Mouse (Mus musculus): ENCODE measurements at regions not wholly inside any gene's neighbourhood (a gene's known extent, or its start where the extent isn't known, plus 50 kb on each side); places are given as distances from the start of the nearest gene placed in this dataset.
"Not testable (repeated sequence)": the region's sequence is repeated elsewhere in the genome, so short reads cannot be mapped to it uniquely, and the experiment has no call there.

DNA sequence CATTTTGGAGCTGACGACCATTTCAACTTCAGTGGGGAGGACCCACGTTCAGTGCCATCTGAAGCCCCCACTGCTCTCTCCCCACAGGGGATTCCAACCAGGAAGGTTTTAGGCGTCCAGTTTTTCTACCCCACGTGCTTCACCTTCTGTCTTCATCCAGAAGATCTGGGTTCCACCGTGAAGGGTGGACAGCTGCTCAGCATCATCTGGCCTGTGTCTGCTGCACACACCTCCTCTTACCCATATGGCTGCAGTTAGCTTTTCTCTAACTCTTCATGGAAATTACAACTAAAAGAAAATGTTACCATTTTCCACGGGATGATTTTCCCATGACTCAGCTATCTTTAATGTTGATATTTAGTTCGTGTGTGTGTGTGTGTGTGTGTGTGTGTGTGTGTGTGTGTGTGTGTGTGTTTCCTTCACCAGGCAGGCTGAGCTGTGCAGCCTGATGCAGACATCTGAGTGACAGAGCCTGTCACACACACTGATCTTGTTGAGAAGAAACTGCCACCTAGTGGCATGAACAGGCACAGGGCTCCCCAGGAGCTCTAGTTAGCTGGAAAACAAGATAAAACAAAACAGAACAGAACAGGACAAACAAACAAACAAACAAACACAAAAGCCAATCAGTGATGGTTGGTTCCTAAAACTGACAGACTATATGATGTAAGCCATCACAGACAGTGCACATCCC lies 107.5 kb upstream of the Rasgrp1 start:
- 53% methylated on average over 7 of the region's 7 CpGs for WGBS
- no peaks in the 10 kb centered on the region for H3K36me3 ChIP-seq
- H3K27ac ChIP-seq (ENCODE audit: poor library complexity, severe bottlenecking): no peak overlapping the region
- no peak for ATAC-seq (ENCODE audit: insufficient number of reproducible peaks, low FRiP score)
- H3K4me2 ChIP-seq: no peak overlapping the region
- 0 out of 2 replicates have a peak, but pooled peaks cover 9% of the 10 kb centered on the region for H3K27me3 ChIP-seq (replicated peaks)
- H3K4me1 ChIP-seq (replicated peaks): 0 out of 2 replicates have a peak, but pooled peaks cover 4% of the 10 kb centered on the region
- no peaks in the 10 kb centered on the region for H3K9me3 ChIP-seq (replicated peaks)
- no peak overlapping the region for H3K4me3 ChIP-seq
- no peak overlapping the region for H3K9ac ChIP-seq

DNA sequence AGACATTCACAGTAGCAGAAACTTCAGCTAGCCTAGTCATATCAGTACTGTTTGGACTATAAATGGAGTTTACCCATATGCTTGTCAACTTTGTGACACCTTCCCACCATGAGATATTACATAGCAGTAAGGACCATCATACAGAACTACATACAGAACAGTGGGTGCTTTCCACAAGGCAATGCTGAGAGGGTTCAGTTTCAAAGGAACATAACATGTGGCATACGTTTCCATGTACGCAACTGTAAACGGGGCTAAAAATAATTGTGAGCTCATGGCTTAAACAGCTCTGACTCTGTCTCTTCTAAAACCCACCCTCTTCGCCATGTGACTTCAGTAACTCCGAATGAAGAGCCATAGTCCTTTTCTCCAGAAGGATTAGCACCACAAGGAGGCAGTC lies 109.0 kb upstream of the Rasgrp1 start:
- H3K9me3 ChIP-seq (replicated peaks): no peaks in the 10 kb centered on the region
- H3K9ac ChIP-seq: no peak overlapping the region
- peak overlapping the region; percentile 52 for H3K27ac ChIP-seq (ENCODE audit: poor library complexity, severe bottlenecking)
- ATAC-seq (ENCODE audit: insufficient number of reproducible peaks, low FRiP score): peak; percentile 64; the same call in 1 of the 2 replicates
- no peak overlapping the region for H3K4me2 ChIP-seq
- H3K27me3 ChIP-seq (replicated peaks): 0 out of 2 replicates have a peak, but pooled peaks cover 7% of the 10 kb centered on the region
- H3K4me1 ChIP-seq (replicated peaks): peaks cover 12% of the 10 kb centered on the region; the same call in 1 of the 2 replicates
- H3K36me3 ChIP-seq: no peaks in the 10 kb centered on the region
- H3K4me3 ChIP-seq: no peak overlapping the region
- WGBS: 32% methylated on average over 5 of the region's 5 CpGs

DNA sequence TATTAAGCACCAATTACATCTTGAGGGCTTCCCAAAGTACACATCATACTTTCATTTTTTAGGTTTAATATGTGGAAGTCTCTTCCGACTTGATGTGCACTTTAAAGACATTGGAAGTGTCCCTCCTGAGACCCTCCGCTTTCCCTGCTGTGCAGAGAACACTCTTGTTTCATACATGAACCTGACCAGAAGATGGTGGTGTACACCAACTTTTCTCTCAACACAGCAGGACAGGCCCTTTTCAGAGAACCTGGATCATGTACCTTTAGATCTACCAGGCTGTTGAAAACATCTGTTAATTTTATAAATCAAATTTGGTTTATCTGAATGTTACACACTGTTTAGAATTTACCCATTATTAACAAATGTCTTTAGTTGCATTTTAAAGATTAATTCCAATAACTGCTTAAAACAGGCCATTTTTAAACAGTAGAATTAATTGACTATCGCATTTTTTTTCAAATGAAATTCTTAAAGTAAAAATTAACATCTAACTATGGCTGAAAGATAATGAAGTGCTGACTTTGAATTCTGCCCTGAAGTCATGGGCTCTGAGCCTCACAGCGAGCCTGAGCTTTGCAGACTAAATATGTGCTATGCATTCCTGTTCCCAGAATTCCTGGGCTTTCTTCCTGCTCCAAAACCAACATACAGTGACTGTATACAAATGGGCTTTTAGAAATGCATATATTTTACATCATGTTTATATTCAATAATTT lies 112.4 kb upstream of the Rasgrp1 start:
- WGBS: 76% methylated on average over 4 of the region's 4 CpGs
- H3K4me3 ChIP-seq: no peak overlapping the region
- no peaks in the 10 kb centered on the region for H3K36me3 ChIP-seq
- H3K4me1 ChIP-seq (replicated peaks): peaks cover 12% of the 10 kb centered on the region; the same call in 1 of the 2 replicates
- no peak overlapping the region for H3K9ac ChIP-seq
- no peak overlapping the region for H3K4me2 ChIP-seq
- no peak overlapping the region for H3K27ac ChIP-seq (ENCODE audit: poor library complexity, severe bottlenecking)
- no peaks in the 10 kb centered on the region for H3K9me3 ChIP-seq (replicated peaks)
- no peak for ATAC-seq (ENCODE audit: insufficient number of reproducible peaks, low FRiP score)
- H3K27me3 ChIP-seq (replicated peaks): no peaks in the 10 kb centered on the region

DNA sequence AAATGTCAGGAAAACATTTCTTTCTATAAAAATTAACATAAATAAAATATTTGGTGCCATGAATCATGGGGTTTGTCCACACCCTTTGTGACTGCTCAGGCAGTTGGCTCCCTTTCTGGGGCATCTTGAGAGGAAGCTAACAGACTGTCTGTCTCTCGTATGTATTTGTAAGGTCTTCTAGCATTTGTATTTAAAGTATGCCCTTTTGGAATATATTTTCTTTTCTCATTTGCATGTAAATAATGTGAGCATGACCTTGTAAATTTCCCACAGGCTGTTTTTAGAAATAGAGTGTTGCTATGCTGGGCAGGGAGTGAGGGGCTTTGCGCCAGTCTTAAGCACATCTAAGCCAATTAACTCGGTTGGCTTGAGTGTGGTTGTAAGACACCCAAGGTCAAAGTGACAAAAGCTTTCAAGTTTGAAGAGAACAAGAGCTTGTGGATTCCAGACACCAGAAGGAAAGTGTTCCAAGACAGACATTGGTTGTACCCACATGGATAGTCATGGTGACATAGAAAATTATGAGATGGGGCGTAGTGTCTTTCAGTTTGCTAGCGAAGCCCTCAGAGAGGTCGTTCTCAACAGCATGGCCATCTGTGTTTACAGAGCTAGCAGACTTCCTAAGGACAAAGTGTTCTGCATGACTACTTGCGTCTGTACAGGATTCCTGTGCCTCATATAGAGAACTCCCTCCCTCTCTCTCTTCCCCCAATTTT lies 113.1 kb upstream of the Rasgrp1 start:
- H3K4me3 ChIP-seq: no peak overlapping the region

DNA sequence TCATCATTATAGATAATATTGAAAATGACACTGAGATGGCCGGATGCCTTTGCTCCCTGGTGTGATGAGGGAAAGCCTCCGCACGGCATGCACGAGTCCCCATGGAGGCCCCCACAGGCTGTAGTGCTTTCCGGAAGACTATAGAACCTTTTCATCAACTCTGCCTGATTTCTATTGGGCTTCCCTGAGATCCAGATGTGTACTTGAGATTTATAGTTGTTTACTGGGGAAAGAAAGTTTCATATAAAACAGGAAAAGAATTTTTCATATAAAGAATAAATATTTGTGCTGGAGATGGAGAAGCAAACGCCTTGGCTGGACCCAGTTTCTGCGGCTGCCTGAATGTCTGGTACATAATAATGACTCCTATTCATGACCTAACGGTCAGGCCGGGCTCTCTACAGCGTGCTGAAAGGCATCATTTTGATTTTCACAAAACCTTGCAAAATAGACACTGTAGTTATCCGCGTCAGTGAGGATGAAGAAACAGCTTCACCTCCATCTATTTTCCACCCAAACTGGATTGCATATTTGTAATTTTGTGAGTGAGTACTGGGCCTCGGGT lies 113.7 kb upstream of the Rasgrp1 start:
- Histone ChIP-seq H3K4me3 (no peak overlapping the region), H3K4me1 (replicated peaks) (peaks cover 10% of the 10 kb centered on the region; the same call in 1 of the 2 replicates), H3K27me3 (replicated peaks) (no peaks in the 10 kb centered on the region), H3K9me3 (replicated peaks) (no peaks in the 10 kb centered on the region), H3K27ac (ENCODE audit: poor library complexity, severe bottlenecking) (no peak overlapping the region), H3K9ac (no peak overlapping the region), H3K4me2 (no peak overlapping the region), H3K36me3 (no peaks in the 10 kb centered on the region)
- 79% methylated on average over 13 of the region's 13 CpGs for WGBS
- ATAC-seq (ENCODE audit: insufficient number of reproducible peaks, low FRiP score): no peak

More for the DNA sequence above, 113.1 kb upstream of the Rasgrp1 start:
- H3K9me3 ChIP-seq (replicated peaks): no peaks in the 10 kb centered on the region
- no peak for ATAC-seq (ENCODE audit: insufficient number of reproducible peaks, low FRiP score)
- no peak overlapping the region for H3K4me2 ChIP-seq
- H3K9ac ChIP-seq: no peak overlapping the region
- no peaks in the 10 kb centered on the region for H3K27me3 ChIP-seq (replicated peaks)
- peaks cover 12% of the 10 kb centered on the region; the same call in 1 of the 2 replicates for H3K4me1 ChIP-seq (replicated peaks)
- no peak overlapping the region for H3K27ac ChIP-seq (ENCODE audit: poor library complexity, severe bottlenecking)
- H3K36me3 ChIP-seq: no peaks in the 10 kb centered on the region
- WGBS: 67% methylated on average over 7 of the region's 7 CpGs

DNA sequence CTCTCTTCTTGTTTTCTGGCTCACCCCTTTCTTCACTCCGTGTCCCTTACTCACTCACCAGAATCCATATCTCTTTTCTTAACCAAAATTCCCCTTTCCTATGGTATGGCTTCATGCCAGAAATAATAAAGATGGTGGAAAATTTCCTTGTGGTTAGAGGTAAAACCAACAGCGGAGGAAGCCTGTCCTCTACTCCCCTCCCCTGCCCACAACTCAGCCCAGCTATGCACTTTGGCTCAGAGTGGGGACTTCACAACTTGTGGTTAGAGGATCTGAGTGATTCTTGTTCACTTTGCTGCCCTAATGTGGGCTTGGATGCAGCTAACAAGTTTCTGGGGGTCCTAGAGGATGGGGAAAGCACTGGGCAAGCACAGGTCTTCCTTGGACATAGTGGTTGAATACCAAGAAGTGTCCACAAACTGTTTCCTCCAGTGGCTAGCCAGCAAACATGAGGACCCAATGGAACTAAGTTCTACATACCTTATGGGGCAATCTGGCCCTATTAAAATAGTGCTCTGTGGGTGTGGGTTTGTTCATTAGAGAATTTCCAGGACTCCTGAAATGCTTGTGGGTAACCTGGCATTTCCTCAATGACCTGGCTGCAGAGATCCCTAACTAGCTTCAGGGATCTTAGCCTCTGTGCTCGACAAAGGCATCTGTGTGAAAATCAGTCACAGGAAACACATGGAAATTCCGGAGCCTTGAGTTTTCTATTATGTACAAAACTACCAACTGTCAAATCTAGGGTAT lies 118.9 kb upstream of the Rasgrp1 start:
- H3K9ac ChIP-seq: no peak overlapping the region
- WGBS: 58% methylated on average over 4 of the region's 4 CpGs
- H3K27me3 ChIP-seq (replicated peaks): no peaks in the 10 kb centered on the region

DNA sequence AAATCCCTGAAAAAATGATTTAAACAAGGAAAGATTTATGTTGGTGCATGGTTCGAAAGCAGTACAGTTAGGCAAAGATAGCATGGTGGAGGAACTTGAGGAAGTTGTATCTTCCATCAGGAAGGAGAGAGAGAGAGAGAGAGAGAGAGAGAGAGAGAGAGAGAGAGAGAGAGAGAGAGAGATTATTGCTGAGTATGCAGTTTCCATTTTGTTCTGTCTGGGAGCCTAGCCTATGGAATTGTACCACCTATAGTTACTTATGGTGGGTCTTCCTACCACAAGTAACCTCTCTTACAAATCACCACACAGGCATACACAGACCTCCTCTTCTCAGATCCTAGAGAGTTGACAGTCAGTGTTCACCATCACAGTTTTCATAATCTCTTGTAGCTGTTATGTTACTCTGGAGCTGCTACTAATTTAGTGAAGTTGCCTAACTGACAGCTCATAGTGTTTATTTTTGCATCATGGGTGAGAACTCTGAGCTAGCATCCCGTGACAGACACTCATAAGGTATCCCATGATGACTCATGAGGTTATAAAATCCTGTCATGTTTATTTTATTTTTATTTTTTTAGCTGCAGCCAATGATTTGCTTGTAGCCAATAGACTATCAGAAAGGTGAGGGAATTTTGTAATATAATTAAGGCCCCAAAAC lies 132.2 kb upstream of the Rasgrp1 start:
- no peaks in the 10 kb centered on the region for H3K36me3 ChIP-seq
- ATAC-seq (ENCODE audit: insufficient number of reproducible peaks, low FRiP score): no peak
- no peak overlapping the region for H3K4me2 ChIP-seq
- no peak overlapping the region for H3K4me3 ChIP-seq
- no peak overlapping the region for H3K9ac ChIP-seq
- WGBS: 66% methylated on average over 2 of the region's 2 CpGs
- no peaks in the 10 kb centered on the region for H3K9me3 ChIP-seq (replicated peaks)
- no peak overlapping the region for H3K27ac ChIP-seq (ENCODE audit: poor library complexity, severe bottlenecking)
- H3K27me3 ChIP-seq (replicated peaks): no peaks in the 10 kb centered on the region
- H3K4me1 ChIP-seq (replicated peaks): no peaks in the 10 kb centered on the region

More for the DNA sequence above, 118.9 kb upstream of the Rasgrp1 start:
- no peak overlapping the region for H3K27ac ChIP-seq (ENCODE audit: poor library complexity, severe bottlenecking)
- no peaks in the 10 kb centered on the region for H3K36me3 ChIP-seq
- no peak overlapping the region for H3K4me3 ChIP-seq
- no peaks in the 10 kb centered on the region for H3K9me3 ChIP-seq (replicated peaks)
- no peak for ATAC-seq (ENCODE audit: insufficient number of reproducible peaks, low FRiP score)
- H3K4me1 ChIP-seq (replicated peaks): no peaks in the 10 kb centered on the region
- no peak overlapping the region for H3K4me2 ChIP-seq

DNA sequence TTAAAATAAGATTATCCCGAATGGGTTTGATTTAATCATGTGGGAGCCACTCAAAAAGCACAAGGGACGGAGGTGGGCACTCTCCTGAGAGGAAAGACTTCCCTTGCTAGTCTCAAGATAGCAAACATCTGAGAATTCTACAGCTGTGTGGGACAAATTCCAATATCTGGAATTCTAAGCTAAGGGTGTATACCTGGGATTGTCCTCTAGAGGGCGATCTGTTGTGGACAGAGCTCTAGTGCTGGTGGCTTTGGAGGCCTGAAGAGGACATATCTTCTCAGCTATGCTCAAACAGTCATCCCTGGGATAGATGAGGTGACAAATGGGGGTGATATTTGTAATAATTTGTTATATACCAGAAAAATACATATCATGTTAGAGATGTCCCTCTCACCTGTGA lies 132.8 kb upstream of the Rasgrp1 start:
- no peaks in the 10 kb centered on the region for H3K4me1 ChIP-seq (replicated peaks)
- H3K9me3 ChIP-seq (replicated peaks): no peaks in the 10 kb centered on the region
- no peak overlapping the region for H3K4me3 ChIP-seq
- H3K36me3 ChIP-seq: no peaks in the 10 kb centered on the region
- H3K9ac ChIP-seq: no peak overlapping the region
- no peak overlapping the region for H3K27ac ChIP-seq (ENCODE audit: poor library complexity, severe bottlenecking)
- no peak for ATAC-seq (ENCODE audit: insufficient number of reproducible peaks, low FRiP score)
- H3K27me3 ChIP-seq (replicated peaks): no peaks in the 10 kb centered on the region
- H3K4me2 ChIP-seq: no peak overlapping the region
- 40% methylated on average over 3 of the region's 3 CpGs for WGBS

DNA sequence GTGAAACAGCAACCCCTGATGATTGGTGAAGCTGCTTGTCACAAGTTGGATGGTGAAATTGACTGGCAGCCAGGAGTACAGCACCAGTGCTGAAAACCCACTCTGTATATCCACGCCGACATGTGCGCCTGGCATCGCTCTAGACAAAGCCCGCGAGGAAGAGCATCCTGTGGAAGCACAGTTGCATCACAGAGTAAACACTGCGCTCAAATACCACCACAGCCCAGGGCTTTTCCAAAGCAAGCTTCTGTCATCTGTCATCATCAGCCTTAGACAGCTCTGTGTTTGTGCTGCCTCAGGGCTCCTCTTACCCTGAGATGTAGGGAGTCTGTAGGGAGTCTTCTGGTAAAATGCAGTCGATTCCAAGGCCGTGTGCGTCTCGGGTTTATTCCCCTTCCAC lies 134.7 kb upstream of the Rasgrp1 start:
- not testable (repeated sequence) for H3K27ac ChIP-seq (ENCODE audit: poor library complexity, severe bottlenecking); ATAC-seq (ENCODE audit: insufficient number of reproducible peaks, low FRiP score); H3K4me3 ChIP-seq; H3K4me2 ChIP-seq; H3K36me3 ChIP-seq; H3K27me3 ChIP-seq (replicated peaks); H3K9ac ChIP-seq; H3K4me1 ChIP-seq (replicated peaks); H3K9me3 ChIP-seq (replicated peaks)
- WGBS: 66% methylated on average over 11 of the region's 11 CpGs

DNA sequence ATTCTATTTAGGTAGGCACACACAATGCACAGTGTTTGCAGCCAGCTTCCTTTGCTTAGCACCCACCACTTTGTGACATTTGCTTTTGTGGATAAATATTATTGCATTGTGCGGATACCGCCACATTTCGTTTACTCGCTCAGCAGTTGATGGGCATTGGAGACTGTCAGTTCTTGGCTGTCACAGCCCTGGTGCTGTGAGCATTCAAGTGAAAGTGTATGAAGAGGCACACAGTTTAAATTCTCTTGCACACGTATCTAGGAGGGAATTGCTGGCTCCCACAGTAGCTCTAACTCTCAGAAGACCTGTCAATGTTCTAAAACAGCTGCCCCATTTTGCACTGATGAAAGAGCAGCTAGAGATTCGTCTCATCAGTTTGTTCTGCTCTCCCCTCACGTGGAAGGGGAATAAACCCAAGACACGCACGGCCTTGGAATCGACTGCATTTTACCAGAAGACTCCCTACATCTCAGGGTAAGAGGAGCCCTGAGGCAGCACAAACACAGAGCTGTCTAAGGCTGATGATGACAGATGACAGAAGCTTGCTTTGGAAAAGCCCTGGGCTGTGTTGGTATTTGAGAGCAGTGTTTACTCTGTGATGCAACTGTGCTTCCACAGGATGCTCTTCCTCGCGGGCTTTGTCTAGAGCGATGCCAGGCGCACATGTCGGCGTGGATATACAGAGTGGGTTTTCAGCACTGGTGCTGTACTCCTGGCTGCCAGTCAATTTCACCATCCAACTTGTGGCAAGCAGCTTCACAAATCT lies 136.6 kb upstream of the Rasgrp1 start:
- not testable (repeated sequence) for H3K4me1 ChIP-seq (replicated peaks); H3K9ac ChIP-seq; H3K4me3 ChIP-seq; H3K27me3 ChIP-seq (replicated peaks); H3K9me3 ChIP-seq (replicated peaks); H3K36me3 ChIP-seq; ATAC-seq (ENCODE audit: insufficient number of reproducible peaks, low FRiP score); H3K4me2 ChIP-seq; H3K27ac ChIP-seq (ENCODE audit: poor library complexity, severe bottlenecking)
- WGBS: 66% methylated on average over 16 of the region's 16 CpGs

Measured in heart, embryonic 12.5 days (tissue).